Mouse (Mus musculus): ENCODE measurements at regions not wholly inside any gene's neighbourhood (a gene's known extent, or its start where the extent isn't known, plus 50 kb on each side); places are given as distances from the start of the nearest gene placed in this dataset.
"Not testable (repeated sequence)": the region's sequence is repeated elsewhere in the genome, so short reads cannot be mapped to it uniquely, and the experiment has no call there.

DNA sequence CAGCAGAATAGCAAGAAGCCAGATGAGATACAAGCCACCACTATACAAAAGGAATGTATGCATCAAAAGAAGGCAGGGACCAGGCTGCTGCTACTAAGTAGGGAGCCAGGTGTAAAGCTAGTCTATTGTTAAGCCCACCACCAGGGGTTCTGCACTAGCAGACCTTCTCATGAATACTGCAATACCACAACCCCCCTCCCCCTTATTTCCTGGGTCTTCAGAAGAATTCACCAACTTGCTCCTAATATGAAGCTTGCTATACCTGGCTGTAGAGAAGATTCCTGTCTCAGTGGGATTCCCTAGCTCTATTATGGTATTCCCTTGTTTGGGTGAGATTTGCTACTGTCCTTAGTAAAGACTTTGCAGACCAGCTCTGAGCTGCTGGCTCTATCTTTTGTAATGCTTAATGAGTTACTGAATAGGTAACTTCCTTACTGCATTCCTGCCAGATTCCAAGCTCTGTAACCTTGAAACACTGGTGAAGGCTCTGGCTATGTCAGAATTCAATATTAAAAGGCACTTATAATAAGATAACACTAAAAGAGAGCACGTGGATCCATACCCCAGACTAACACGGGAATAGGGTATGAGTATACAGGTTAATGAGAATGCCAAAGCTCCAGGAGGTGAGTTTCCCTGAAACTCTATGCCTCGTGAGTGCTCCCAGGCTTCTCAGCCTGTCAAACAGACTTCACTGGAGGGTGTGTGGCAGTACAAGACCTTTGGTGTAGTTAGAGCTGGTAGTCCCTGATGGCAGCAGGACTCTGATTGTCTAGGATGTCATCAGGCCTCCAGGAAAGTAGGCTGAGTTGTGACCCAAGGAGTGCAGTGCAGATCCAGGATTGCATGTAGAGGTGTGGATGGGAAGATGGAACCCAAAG is 455.5 kb downstream of the Plxdc2 start:
- H3K9me3 ChIP-seq (ENCODE audit: low read length); H3K9ac ChIP-seq (replicated peaks; ENCODE audit: low read length); ATAC-seq (ENCODE audit: low FRiP score, low TSS enrichment); H3K4me1 ChIP-seq (ENCODE audit: insufficient read depth, low read length); H3K4me2 ChIP-seq (replicated peaks; ENCODE audit: low read depth, low read length); H3K27ac ChIP-seq (ENCODE audit: low read length); H3K4me3 ChIP-seq (ENCODE audit: low read length); H3K36me3 ChIP-seq (ENCODE audit: insufficient read depth, low read length); H3K27me3 ChIP-seq (ENCODE audit: insufficient read depth, low read length): not testable (repeated sequence)
- 64% methylated on average over 3 of the region's 3 CpGs for WGBS

DNA sequence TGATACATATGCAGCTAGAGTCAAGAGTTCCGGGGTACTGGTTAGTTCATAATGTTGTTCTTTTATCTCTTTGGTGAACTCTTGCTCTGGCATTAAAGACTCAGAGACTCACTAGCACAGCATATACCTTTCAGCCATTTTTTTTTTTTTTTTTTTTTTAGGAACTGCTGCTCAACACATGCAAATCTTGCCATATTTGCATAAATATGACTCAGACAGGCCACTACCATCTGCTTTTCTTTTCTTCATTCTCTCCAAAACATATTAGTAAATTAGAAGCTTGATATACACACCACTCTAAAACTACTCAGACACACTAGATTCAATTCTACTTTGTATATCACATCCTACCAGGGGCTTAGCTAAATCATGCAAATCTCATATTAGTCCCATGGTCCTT is 464.3 kb downstream of the Plxdc2 start:
- no peak overlapping the region for H3K4me3 ChIP-seq (ENCODE audit: low read length)
- H3K9ac ChIP-seq (replicated peaks; ENCODE audit: low read length), result no peak overlapping the region
- no peak overlapping the region for H3K4me2 ChIP-seq (replicated peaks; ENCODE audit: low read depth, low read length)
- 93% methylated on average over 1 of the region's 1 CpGs for WGBS
- no peaks in the 10 kb centered on the region for H3K27me3 ChIP-seq (ENCODE audit: insufficient read depth, low read length)
- no peak overlapping the region for H3K27ac ChIP-seq (ENCODE audit: low read length)
- H3K36me3 ChIP-seq (ENCODE audit: insufficient read depth, low read length), result no peaks in the 10 kb centered on the region
- no peaks in the 10 kb centered on the region for H3K9me3 ChIP-seq (ENCODE audit: low read length)
- H3K4me1 ChIP-seq (ENCODE audit: insufficient read depth, low read length), result no peaks in the 10 kb centered on the region
- no peak for ATAC-seq (ENCODE audit: low FRiP score, low TSS enrichment)

DNA sequence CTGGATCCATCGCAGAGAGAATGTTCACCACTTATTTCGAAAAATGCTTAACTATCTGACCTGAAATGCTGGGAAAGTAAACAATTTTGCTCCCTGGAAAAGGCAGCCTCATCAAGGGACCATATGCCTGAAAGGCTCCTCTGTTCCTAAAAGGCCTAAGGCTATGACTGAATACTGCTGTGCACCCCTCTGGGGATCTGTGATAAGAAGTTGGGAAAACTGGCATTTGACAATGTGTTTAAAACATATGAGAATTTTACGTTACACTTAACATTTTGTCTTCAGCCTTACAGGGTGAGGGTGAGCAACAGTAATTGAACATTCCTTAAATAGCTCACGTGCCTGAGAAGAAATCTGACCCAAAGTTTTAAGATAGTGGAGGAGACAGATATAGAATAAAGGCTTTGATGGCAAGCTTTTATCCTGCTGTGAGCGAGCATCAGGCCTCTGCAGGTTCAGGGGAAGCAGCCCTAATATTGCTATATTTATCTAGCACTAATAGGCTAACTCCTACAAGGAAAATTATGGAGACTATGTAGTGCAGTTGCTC is 468.7 kb downstream of the Plxdc2 start:
- 68% methylated on average over 5 of the region's 5 CpGs for WGBS
- Histone ChIP-seq H3K4me1 (ENCODE audit: insufficient read depth, low read length) (no peaks in the 10 kb centered on the region), H3K27me3 (ENCODE audit: insufficient read depth, low read length) (no peaks in the 10 kb centered on the region), H3K27ac (ENCODE audit: low read length) (no peak overlapping the region), H3K9me3 (ENCODE audit: low read length) (no peaks in the 10 kb centered on the region), H3K9ac (replicated peaks; ENCODE audit: low read length) (no peak overlapping the region), H3K4me3 (ENCODE audit: low read length) (no peak overlapping the region), H3K4me2 (replicated peaks; ENCODE audit: low read depth, low read length) (no peak overlapping the region), H3K36me3 (ENCODE audit: insufficient read depth, low read length) (no peaks in the 10 kb centered on the region)
- ATAC-seq (ENCODE audit: low FRiP score, low TSS enrichment), result no peak

DNA sequence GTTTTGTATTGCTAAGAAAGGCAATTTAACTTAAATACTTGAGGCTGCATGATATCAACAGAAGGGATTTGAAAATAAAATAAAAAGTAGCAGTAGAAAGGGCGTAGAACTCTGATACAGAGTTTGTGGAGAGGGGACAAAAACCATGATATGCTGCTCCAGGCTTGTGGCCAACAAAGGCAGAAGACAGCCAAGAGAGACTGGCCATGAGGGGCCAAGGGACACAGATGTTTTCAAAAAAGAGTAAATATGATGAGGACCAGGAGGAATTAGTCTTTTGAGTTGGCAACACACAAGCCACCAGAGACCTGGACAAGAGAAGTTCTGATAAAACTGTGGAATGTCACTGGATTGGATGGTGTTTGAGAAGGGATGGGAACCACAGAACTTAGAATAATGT is 471.2 kb downstream of the Plxdc2 start:
- 82% methylated on average over 1 of the region's 1 CpGs for WGBS
- Histone ChIP-seq H3K27me3 (ENCODE audit: insufficient read depth, low read length) (no peaks in the 10 kb centered on the region), H3K27ac (ENCODE audit: low read length) (no peak overlapping the region), H3K9ac (replicated peaks; ENCODE audit: low read length) (no peak overlapping the region), H3K4me3 (ENCODE audit: low read length) (no peak overlapping the region), H3K36me3 (ENCODE audit: insufficient read depth, low read length) (no peaks in the 10 kb centered on the region), H3K9me3 (ENCODE audit: low read length) (no peaks in the 10 kb centered on the region), H3K4me2 (replicated peaks; ENCODE audit: low read depth, low read length) (no peak overlapping the region), H3K4me1 (ENCODE audit: insufficient read depth, low read length) (no peaks in the 10 kb centered on the region)
- ATAC-seq (ENCODE audit: low FRiP score, low TSS enrichment), result no peak

DNA sequence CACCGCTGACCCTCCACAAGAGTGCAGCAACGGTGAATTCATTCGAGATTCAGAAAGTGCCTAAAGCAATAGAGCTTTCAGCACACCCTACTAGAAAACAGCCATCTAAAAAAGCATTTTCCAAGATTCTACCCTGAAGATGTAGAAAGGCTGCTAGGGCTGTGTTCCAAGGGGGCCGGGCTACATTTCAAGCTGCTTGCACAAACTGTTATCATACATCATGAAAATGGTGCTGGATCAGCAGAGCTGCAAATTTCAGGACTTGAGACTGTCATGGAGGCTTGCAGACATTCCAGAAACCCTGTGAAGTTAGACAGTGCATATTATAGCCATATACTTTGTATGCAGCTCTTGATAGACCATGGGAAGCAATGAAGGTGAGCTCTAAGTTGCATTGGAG is 479.9 kb downstream of the Plxdc2 start:
- no peaks in the 10 kb centered on the region for H3K9me3 ChIP-seq (ENCODE audit: low read length)
- no peak overlapping the region for H3K4me2 ChIP-seq (replicated peaks; ENCODE audit: low read depth, low read length)
- no peaks in the 10 kb centered on the region for H3K36me3 ChIP-seq (ENCODE audit: insufficient read depth, low read length)
- 90% methylated on average over 4 of the region's 4 CpGs for WGBS
- H3K4me1 ChIP-seq (ENCODE audit: insufficient read depth, low read length), result no peaks in the 10 kb centered on the region
- H3K4me3 ChIP-seq (ENCODE audit: low read length), result no peak overlapping the region
- H3K27ac ChIP-seq (ENCODE audit: low read length), result no peak overlapping the region
- no peaks in the 10 kb centered on the region for H3K27me3 ChIP-seq (ENCODE audit: insufficient read depth, low read length)
- ATAC-seq (ENCODE audit: low FRiP score, low TSS enrichment), result no peak
- no peak overlapping the region for H3K9ac ChIP-seq (replicated peaks; ENCODE audit: low read length)

DNA sequence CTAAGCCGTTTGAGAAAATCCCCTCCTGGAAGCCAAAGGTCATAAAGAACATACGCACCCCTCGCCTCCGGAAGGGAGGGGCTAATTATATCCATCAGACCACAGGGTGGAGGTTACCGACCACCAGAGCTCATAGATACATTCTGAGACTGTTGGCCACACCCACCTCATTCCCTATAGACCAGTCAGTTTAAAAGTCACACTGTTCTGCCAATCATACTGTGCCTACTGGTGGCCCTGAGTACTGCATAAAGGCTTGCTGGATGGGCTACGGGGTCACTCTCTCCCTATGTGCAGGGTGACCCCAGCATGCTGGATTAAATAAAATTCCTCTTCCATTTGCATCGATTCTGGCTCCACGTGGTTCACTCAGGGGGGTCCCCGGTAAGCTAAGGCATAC is 482.6 kb downstream of the Plxdc2 start:
- no peak for ATAC-seq (ENCODE audit: low FRiP score, low TSS enrichment)
- Histone ChIP-seq H3K9me3 (ENCODE audit: low read length) (no peaks in the 10 kb centered on the region), H3K27me3 (ENCODE audit: insufficient read depth, low read length) (no peaks in the 10 kb centered on the region), H3K36me3 (ENCODE audit: insufficient read depth, low read length) (no peaks in the 10 kb centered on the region), H3K4me3 (ENCODE audit: low read length) (no peak overlapping the region), H3K4me1 (ENCODE audit: insufficient read depth, low read length) (no peaks in the 10 kb centered on the region), H3K4me2 (replicated peaks; ENCODE audit: low read depth, low read length) (no peak overlapping the region), H3K27ac (ENCODE audit: low read length) (no peak overlapping the region), H3K9ac (replicated peaks; ENCODE audit: low read length) (no peak overlapping the region)
- 81% methylated on average over 9 of the region's 9 CpGs for WGBS

DNA sequence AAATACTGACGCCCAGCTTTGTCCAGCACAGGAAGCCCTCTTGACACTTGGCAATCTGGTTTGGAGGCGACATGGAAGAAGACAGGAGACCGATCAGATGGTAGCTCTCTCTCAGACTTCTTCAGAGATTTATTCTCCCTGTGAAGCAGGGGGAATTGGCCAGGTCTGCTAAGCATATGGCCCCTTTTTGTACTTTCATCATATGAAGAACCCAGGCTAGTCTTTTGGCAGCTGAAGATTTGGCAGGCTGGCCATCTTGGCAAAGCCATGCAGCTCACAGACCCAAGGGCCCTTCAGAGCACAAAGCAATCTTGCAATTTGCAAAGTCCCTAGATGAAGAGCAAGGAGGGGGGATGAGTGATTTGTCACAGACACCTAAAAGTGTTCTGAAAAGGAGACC is 493.8 kb downstream of the Plxdc2 start:
- H3K36me3 ChIP-seq (ENCODE audit: insufficient read depth, low read length), result no peaks in the 10 kb centered on the region
- no peak for ATAC-seq (ENCODE audit: low FRiP score, low TSS enrichment)
- WGBS, result 73% methylated on average over 3 of the region's 3 CpGs
- H3K4me1 ChIP-seq (ENCODE audit: insufficient read depth, low read length), result no peaks in the 10 kb centered on the region
- H3K27me3 ChIP-seq (ENCODE audit: insufficient read depth, low read length), result no peaks in the 10 kb centered on the region
- H3K27ac ChIP-seq (ENCODE audit: low read length), result no peak overlapping the region
- H3K9ac ChIP-seq (replicated peaks; ENCODE audit: low read length), result no peak overlapping the region
- H3K4me2 ChIP-seq (replicated peaks; ENCODE audit: low read depth, low read length), result no peak overlapping the region
- no peak overlapping the region for H3K4me3 ChIP-seq (ENCODE audit: low read length)
- H3K9me3 ChIP-seq (ENCODE audit: low read length), result no peaks in the 10 kb centered on the region

DNA sequence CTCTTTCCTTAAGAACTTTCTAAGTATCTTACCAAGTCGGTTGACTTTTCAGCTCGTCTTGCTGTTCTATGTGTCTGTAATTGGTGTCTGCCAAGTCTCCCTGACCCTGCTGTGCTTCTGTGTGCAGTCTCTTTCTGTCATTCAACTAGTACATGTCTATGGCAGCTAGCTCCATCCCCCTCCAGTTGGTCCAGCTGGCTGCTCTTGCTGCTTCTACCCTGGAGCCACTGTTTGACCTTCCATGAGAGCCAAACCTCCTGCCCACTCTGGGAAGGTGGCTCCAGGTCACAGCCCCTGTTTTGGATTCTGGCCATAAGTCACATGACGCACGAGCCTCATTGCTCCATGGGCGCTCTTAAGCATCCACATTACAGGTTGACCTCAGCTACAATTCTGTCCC is 504.0 kb downstream of the Plxdc2 start:
- no peak overlapping the region for H3K4me2 ChIP-seq (replicated peaks; ENCODE audit: low read depth, low read length)
- 77% methylated on average over 5 of the region's 5 CpGs for WGBS
- H3K27me3 ChIP-seq (ENCODE audit: insufficient read depth, low read length), result no peaks in the 10 kb centered on the region
- ATAC-seq (ENCODE audit: low FRiP score, low TSS enrichment), result no peak
- H3K4me1 ChIP-seq (ENCODE audit: insufficient read depth, low read length), result no peaks in the 10 kb centered on the region
- no peak overlapping the region for H3K4me3 ChIP-seq (ENCODE audit: low read length)
- no peaks in the 10 kb centered on the region for H3K9me3 ChIP-seq (ENCODE audit: low read length)
- H3K36me3 ChIP-seq (ENCODE audit: insufficient read depth, low read length), result no peaks in the 10 kb centered on the region
- H3K9ac ChIP-seq (replicated peaks; ENCODE audit: low read length), result no peak overlapping the region
- H3K27ac ChIP-seq (ENCODE audit: low read length), result no peak overlapping the region

DNA sequence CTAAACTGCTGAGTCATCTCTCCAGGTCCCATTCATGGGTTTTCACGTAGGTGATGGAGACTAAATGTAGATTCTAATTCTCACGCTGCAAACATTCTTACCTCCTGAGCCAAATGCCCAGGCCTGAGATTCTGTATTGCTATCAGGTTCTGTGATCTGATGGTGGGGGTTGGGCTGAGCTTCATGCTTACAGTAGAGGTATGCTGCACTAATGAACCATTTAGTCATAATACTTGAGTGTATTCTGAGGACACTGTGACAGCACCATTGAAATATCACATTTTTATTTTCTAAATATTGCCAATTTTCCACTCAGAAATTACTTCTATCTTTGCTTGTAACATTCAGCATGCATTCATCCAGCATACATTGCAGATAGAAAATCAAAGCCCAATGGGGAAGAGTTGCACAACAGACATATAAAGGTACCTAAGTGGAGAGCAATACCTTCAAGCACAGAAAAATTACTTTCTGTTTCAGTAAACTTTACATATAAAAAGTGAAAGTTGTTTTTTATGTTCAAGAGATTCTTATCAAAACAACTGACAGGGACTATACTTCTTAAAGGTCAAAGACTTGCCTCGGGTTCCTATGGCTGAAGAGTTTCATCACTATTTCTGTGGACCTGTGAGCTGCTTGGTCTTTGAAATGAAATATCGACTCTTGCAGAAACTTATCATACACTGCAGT is 510.2 kb downstream of the Plxdc2 start:
- 77% methylated on average over 4 of the region's 4 CpGs for WGBS

DNA sequence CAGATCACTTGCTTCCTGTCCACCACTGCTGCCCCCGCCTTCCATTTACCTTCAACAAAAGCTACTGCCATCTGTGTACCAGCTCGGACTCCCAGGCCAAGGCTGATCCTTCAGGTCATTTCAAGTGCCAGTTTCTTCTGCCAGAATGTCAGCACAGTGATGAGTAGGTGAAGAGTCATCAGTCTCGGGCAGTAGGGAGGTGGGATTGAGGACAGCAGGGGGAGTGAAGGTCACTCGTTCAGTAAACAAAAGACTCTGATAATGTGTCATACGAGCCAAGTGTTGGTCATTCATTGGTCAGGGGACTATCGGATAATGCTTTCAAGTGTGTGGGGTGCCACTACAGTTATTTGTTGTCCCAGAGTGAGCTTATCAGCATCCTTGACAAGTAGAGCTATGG is 536.3 kb downstream of the Plxdc2 start:
- not testable (repeated sequence) for H3K36me3 ChIP-seq (ENCODE audit: insufficient read depth, low read length); H3K9me3 ChIP-seq (ENCODE audit: low read length); H3K4me3 ChIP-seq (ENCODE audit: low read length); H3K9ac ChIP-seq (replicated peaks; ENCODE audit: low read length); H3K27ac ChIP-seq (ENCODE audit: low read length); H3K4me1 ChIP-seq (ENCODE audit: insufficient read depth, low read length); H3K27me3 ChIP-seq (ENCODE audit: insufficient read depth, low read length); ATAC-seq (ENCODE audit: low FRiP score, low TSS enrichment); H3K4me2 ChIP-seq (replicated peaks; ENCODE audit: low read depth, low read length)
- WGBS, result 47% methylated on average over 6 of the region's 6 CpGs

More for the DNA sequence above, 510.2 kb downstream of the Plxdc2 start:
- no peak overlapping the region for H3K4me2 ChIP-seq (replicated peaks; ENCODE audit: low read depth, low read length)
- no peaks in the 10 kb centered on the region for H3K9me3 ChIP-seq (ENCODE audit: low read length)
- H3K4me1 ChIP-seq (ENCODE audit: insufficient read depth, low read length), result no peaks in the 10 kb centered on the region
- H3K27me3 ChIP-seq (ENCODE audit: insufficient read depth, low read length), result no peaks in the 10 kb centered on the region
- H3K4me3 ChIP-seq (ENCODE audit: low read length), result no peak overlapping the region
- no peak overlapping the region for H3K27ac ChIP-seq (ENCODE audit: low read length)
- no peak overlapping the region for H3K9ac ChIP-seq (replicated peaks; ENCODE audit: low read length)
- no peaks in the 10 kb centered on the region for H3K36me3 ChIP-seq (ENCODE audit: insufficient read depth, low read length)
- no peak for ATAC-seq (ENCODE audit: low FRiP score, low TSS enrichment)

All from kidney, embryonic 16.5 days (tissue).